Mouse (Mus musculus) retina, adult 2 months (tissue): Measurements from ENCODE around the gene Cc2d1a.

ENCODE experiments used
- DNase-seq: peaks from one replicate; pipeline ENCODE4 v3.0.0-alpha.2; 2012; ENCODE audit warnings: low read depth, low spot score

Cc2d1a gene

GRCm38 (mm10) chr8:84104697-84105609, 42.8 kb downstream of the Cc2d1a start, which contains the start of gene Dcaf15:
Dcaf15 (minus strand) TSS chr8:84104768.
- peak; percentile 96 for DNase-seq

DNA sequence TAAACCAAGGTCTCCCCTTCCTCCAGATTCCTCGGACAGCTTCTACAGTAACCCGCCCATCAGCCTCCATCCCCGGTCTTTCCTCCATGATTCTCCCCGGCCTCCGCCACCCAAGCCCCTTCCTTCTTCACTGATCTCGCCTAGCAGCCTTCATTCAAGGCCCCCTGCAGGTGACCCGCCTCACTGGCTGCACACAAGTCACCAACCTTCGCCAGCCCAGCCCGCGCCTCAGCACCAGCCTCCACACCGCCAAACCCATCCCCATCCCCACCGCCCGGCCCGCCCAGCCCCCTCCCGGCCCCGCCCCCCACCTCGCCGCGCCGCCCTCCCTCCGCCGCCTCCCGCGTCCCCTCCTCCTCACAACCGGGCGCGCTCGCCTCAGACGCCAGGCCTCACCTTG, 43.5 kb downstream of the Cc2d1a start:
- no peak for DNase-seq

GRCm38 (mm10) chr8:84103601-84104000, 44.1 kb downstream of the Cc2d1a start:
- DNase-seq: no peak

DNA sequence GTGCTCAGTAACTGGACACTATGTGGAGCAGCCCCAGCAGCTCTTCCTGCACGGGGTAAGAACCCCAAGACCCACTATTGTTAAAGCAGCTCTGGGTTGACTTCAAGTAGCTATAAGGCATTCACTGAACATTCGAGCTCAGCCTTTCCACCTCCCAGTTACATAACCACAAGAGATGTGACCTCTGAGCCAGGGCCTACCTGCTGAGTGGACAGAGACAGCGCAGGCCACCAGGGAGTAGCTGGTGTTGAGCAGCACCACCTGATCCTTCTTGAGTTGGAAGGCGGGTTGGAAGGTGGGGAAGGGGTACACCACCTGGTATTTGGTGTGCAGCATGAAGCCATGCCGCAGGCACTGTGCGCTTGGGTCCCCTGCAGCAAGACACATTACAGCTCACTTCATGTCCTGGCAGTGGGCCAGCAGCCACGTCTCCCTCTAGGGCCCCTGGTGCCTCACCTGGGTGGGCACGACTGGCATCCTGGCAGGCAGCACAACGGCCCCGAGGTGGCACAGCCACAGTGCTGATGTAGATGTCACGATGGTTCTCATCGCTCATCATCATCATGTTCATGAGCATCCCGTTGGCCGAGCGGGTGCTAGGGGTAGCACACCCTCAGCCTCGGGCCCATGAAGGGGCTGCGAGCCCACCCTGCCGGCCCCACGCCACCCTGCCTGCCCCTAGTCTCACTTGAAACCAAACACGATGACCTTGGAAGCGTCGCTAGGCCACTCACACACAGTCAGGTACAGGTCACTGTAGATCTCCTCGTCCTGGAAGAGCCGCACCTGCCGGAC, 46.1 kb downstream of the Cc2d1a start:
- no peak for DNase-seq

DNA sequence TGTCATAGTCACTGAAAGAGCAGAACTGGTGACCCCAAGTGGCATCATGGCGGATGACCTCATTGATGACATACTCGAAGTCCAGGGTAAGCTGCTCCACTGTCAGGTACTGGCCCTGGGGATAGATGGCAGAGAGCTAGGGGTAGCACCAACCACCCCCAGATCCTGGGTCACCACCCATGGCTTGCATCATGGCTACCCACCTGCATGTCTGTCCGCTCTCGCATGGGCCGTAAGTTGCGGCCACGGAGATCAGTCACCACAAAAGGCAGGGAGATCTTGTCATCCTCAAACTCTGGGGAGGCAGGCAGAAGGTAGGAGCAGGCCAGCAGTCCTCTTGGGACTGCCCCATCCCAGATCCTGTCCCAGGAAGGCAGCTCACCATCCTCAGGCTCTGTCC, 49.4 kb downstream of the Cc2d1a start:
- DNase-seq: no peak

DNA sequence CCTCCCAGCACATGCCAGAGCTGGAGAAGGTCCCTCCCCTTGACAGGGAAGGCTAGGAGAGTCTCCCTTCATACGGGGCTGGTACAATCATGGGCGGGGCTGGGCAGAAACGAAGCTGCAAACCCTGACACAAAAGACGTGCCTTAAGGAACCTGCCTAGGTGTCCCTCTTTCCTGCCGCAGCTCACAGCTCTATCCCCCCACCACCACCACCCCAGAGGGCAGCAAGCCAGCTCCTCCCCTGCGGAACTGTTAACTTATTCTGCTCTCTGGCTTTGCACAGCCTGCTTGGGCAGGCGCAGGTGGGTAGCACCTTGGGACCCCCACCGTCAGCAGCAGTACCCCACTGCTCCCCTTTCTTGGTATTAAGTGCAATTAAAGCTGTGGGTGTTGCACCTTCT, 51.7 kb downstream of the Cc2d1a start:
- DNase-seq: no peak

- DNase-seq: no peak
Observed at GRCm38 (mm10) chr8:84090585-84090984, 57.2 kb downstream of the Cc2d1a start.

DNA sequence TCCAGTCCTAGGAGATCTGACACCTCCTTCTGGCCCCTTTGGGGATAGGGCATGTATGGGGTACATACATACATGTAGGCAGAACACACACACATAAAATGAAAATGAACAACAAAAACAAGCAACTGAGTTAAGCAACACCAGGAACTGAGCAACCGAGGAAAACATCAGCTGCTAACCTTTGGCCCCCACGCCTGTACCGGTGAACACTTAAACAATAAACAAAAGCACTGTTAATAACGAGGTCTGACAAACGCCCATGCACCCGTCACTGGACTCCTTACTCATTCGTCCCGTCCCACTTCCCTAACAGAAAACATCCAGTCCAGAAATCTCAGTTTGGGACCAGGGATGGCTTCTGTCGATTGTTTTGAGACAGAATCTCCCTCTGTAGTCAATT, 58.5 kb downstream of the Cc2d1a start:
- no peak for DNase-seq

GRCm38 (mm10) chr8:84087821-84088220, 59.9 kb downstream of the Cc2d1a start:
- no peak for DNase-seq

GRCm38 (mm10) chr8:84087156-84087555, 60.6 kb downstream of the Cc2d1a start:
- no peak for DNase-seq

DNA sequence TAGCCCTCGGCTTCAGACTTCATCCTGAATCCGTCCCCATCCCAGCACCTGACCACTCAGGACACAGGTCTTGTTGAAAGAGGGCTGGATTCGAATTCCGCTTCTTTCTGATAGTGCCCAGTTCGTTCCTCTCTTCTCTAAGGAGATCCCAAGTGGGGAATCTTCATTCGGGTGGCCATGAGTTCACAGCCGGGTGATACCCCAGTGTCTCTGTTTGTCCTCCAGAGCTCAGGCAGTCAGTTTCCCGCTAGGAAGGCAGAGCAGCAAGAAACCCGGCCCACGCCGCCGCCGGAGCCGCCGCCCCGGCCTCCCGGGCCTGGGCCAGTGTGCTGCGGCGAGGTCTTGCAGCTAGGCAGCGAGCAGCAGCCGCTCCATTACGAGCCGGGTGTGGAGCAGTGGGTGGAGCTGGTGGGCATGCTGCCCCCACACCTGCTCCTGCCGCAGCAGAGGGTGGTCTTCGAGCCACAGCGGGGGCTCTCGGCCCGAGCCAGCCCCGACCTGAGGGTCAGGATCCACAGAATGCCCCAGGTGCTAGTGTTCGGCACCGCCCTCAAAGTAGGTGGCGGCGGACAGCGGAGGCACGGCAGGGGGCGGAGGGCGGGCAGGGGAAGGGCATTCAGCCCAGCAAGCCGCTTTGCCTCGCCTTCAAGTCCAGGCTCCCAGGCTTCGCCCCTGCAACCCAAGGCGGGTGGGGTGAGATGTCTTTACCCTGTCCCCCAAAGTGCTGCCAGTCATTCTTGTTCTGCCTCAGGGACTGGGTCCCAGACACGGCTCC, 63.2 kb downstream of the Cc2d1a start:
- DNase-seq: no peak

DNA sequence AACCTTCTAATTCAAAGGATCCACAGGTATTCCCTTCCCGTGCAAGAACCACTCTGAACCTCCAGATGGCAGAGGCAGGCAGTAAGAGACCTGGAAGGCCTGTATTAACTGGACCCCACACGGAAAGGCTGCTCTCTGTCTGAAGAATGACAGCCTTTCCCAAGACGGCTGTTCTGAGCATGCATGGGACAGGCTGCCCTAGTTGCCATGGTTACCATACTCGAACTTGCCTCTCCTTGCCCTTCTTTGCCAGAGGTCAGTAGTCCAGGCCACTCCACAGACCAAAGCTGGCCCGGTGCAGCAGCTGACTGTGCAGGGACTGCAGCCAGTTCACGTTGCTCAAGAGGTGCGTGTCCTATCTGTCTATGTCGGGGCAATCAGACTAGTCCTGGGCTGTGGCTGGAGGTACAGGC, 63.9 kb downstream of the Cc2d1a start:
- no peak for DNase-seq
